Mouse (Mus musculus) retina, postnatal 7 days (tissue): ENCODE measurements at regions not wholly inside any gene's neighbourhood (a gene's known extent, or its start where the extent isn't known, plus 50 kb on each side); places are given as distances from the start of the nearest gene placed in this dataset.
A peak's percentile ranks its signal among the peaks of the same experiment; 100 is the strongest.
"Not testable (repeated sequence)": the region's sequence is repeated elsewhere in the genome, so short reads cannot be mapped to it uniquely, and the experiment has no call there.

Experiments used
- DNase-seq: peaks from one replicate; pipeline ENCODE4 v3.0.0-alpha.2; 2012; ENCODE audit warnings: low read depth, low spot score

- no peak for DNase-seq
Observed at GRCm38 (mm10) chr3:81736838-81737237, 195.6 kb upstream of the Ctso start.

DNA sequence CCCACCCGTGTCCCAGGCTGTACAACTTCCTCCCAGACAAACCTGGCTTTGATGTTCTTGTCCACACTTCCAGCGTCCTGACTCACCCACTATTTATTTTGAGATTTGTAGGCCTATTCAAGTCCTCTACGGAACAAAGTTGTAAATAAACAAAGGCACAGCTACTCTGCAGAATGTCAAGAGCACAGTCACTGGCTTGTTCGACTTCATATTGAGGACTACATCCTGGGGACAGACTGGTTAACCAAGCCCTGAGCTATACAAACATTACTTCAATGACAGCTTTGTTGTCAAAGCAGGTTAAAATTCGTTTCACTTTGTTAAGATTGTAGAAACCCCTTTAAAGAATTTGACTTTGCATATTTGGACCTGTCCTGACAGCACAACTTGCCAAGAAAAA lies 190.3 kb upstream of the Ctso start:
- DNase-seq: no peak

DNA sequence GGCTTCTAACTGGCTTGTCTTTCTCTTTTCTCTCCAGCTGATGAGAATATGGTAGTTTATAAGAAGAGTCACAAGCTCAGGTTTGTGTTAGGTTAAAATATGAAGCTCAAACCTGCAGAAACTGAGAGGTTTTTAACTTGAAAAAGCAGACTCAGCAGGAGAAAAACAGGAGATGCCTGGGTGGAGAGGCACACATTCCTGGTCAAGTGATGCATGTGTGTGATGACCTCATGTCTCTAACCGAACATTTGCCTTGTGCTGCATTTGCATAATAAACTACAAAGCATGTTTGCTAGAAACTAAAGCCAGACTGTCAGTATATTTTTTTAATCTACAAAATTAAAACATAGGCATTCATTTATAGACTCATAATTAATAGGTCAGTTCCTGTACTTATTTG lies 182.2 kb upstream of the Ctso start:
- no peak for DNase-seq

DNA sequence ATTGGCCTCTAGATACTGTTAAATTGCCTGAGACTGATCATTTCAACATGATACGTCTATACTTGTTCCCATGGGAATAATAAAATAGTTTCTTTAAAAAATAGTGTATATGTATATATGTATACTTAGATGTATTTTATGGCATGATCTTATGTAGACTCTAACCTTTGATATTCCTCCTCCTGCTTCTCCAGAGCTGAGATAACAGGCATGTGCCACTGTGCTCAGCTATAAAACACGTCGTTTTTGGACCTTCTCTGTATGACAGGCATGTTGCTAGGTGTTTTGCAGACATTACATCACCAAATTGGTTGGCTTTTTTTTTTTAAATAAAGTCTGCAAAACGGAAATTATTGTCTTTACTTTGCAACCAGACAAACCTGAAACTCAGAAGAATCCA lies 179.4 kb upstream of the Ctso start:
- no peak for DNase-seq

DNA sequence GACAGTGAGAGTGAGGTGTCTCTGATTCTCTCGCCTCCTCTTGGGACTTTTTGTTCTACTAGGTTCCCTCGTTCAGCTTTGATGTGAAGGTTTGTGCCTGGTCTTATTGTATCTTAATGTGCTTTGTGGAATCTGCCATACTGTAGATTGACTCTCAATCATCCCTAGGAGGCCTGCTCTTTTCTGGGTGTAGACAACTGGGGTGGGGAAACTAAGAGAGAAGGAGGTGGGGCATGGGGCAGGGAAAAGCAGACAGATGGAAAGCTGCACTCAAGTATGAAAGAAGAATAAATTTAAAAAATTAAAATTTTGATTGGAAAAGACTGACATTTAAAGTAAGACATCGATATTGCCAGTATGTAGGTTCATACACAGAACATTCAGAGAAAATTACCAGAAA lies 172.0 kb upstream of the Ctso start:
- no peak for DNase-seq

GRCm38 (mm10) chr3:81760914-81761313 lies 171.5 kb upstream of the Ctso start:
- no peak for DNase-seq

- no peak for DNase-seq
Observed at GRCm38 (mm10) chr3:81771812-81772211, 160.6 kb upstream of the Ctso start.

- DNase-seq: no peak
Observed at GRCm38 (mm10) chr3:81773012-81773411, 159.4 kb upstream of the Ctso start.

DNA sequence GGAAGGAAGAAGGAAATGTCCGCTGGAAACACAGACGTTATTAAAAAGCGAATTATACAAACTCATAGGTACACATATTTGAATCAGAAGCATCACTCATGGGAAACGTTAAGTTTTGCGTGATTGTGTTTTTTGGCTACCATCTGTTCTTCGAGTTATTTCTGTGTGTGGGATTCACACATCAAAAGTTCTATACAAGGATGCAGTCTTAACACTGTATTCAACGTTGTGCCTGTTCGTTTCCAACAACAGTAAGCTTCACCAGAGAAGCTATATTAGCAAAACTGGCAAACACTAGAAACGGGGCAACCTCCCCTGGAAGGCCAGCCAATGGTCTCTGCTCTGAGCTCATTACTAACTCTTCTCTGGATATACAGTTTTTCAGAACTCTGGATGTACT lies 150.3 kb upstream of the Ctso start:
- DNase-seq: no peak

DNA sequence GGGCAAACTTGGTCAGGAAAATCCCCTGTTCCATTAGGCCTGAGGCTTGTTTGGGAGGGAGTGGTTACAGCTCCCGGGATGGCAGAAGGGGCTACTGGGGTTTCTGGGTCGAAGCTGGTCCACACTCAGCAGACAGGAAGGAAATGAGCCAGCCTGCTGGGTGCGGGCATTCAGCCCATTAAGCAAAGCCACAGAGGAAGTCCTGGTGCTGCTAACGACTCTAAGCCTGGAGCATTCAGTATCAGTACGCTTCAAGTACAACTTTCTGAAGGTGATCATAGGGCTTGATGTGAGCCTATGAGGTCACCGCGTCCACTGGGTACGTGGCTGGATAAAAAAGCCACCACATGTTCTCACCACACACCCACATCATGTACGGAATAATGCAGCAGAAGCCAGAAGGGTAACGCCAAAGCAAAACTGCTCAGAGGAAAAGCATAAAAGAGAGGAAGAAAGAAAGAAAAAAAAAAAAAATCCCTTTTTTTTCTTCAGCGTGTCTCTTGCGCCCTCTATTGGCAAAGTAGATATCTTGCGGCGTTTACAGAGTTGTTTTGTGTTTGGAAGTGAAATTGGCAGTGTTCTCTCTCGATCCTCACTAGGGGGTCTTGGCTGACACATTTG lies 149.4 kb upstream of the Ctso start:
- peak; percentile 34 for DNase-seq

DNA sequence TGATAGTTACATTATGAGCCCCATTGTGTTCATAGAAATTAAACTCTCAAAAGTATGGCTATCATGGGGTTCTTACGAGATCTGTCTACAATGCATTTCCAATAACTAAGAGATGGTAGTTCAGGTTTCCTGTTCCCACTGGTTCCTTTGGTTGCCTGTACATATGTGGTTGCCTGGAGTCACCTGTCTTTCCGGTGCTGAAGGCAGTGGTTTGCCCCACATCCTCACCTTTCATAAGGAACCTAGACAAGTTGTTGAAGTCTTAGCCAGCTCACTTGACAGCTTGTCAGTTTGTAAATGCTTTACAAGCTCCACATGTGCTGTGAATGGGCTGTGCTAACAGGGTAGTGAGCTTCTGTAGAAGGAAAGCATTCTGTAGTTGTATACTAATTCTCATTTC lies 143.5 kb upstream of the Ctso start:
- DNase-seq: no peak

DNA sequence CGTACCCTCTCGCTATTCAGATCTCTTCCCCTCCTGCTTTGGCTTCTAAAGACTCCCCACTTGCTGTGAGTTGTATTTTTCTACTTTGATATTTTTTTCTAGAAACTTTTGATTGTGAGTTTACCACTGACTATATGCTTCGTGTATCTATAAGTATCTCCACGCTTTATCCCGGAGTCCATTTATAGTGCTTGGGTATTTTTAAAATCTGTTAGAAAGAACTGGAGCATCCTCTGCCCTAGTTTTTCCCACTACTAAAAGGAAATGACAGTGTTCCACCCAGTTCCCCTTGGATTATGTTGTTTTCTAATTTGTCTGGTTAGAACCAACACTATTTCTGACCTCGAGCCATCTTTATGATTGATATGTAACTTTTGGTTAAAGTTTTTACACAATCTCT lies 142.7 kb upstream of the Ctso start:
- DNase-seq: no peak

DNA sequence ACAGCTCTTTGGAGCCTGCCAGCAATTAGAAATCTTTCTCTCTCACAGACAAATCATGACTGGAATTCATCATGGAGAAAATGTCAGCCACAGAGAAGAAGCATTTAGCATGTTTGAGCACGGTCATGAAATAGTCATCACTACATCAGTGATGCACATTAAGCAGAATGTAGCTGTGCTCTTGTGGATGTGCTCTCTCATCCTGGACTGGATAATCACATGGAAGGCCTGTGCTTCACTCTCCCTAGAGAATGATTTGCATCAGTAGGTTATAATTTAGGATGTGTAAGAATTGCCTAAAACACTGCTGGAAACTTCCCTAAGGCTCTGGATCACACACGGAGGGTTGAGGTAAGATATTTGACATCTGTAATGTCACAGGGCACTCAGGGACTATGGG lies 130.3 kb upstream of the Ctso start:
- no peak for DNase-seq

DNA sequence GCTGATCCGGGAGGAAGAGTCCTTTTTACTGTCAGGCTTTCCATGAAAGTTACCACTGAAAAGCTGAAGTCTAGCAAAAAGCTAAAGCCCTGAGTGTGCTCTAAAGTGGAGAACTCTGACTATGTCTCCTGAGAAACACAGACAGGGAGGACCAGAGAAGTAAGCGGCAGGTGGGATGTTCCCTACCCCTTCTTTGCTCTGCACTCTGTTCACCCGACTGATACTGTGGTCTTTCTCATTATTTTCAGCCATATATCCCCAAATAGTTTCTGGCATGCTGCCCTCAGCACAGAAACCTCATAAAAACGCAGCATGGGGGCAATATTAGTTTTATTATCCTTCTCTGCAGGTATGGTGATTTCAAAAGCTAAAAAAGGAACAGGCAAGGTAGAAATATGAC lies 126.7 kb upstream of the Ctso start:
- DNase-seq: no peak

DNA sequence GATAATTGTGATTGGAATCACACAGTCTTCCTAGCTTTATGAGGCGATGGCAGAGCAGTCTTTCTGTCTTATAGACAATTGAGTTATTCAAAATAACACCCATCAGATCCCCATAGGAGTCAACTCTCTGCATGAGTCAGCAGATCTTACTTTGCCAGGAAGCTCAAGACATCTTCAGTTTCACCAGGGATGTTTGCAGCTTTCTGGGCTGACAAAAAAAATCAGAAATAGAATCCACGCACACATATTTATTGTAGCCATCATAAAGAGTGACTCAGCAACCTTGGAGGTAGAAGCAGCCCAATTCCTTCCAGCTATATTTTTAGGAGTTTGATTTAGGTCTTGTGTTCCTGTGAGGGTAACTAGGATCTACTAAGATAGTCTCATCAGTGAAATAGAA lies 122.8 kb upstream of the Ctso start:
- DNase-seq: no peak

GRCm38 (mm10) chr3:81820304-81820703 lies 112.1 kb upstream of the Ctso start:
- DNase-seq: no peak

- DNase-seq: no peak
Observed at GRCm38 (mm10) chr3:81829525-81829924, 102.9 kb upstream of the Ctso start.

GRCm38 (mm10) chr3:81829966-81830599 lies 102.3 kb upstream of the Ctso start:
- DNase-seq: no peak

- DNase-seq: no peak
Observed at GRCm38 (mm10) chr3:81835380-81836157, 96.8 kb upstream of the Ctso start.

DNA sequence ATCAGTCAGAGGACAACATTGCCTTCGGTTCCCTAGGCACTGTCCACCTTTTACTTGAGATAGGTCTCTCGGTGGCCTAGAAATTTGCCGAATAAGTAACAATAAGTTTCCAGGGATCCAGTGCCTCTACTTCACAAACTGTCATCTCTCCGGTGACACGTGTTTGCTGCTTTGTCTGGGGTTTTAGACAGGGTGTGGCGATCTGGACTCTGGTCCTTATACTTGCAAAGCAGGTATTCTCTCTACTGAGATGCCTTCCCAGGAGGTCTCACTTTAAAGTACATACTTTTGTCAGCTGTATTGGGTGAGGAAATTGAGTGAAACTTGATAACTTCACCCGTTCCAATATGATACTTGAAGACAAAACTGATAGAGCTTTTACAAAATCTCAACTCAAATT lies 95.9 kb upstream of the Ctso start:
- DNase-seq: no peak

DNA sequence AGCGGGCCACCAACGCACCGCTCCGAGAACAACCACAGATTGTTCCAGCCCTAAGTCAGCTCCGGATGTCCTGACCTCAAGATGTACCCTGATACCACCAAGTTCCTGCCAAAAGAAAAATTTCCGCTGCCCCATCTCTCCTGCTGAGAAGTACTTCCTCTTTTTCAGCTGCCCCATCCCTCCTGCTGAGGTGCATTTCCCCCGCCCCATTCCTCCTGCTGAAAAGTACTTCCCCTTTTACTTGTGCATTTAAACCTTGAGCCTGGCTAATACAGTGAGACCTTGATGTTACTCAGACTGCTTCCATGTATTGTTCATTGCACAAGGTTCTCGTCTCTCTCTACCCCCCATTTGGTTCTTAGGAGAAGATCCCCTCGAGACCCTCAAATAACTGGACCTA lies 94.3 kb upstream of the Ctso start:
- DNase-seq: not testable (repeated sequence)

DNA sequence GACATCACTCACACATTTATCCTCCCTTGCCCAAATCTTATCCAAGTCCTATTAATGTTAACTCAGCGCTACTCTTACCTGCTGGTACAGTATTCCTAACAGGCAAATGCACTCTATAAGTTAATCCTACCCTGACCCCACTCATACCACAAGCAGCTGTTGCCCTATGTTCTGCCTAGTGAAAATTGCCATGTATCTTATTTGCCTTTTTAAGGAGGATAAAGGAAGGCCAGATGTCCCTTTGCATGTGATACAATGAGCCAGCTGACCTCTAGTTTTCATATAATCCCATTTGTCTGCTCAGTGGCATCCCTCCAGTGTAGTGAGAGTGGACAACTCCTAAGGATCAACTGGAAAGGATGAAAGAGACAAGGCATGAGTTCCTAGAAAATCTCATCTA lies 67.9 kb upstream of the Ctso start:
- no peak for DNase-seq
